Mouse (Mus musculus) limb, embryonic 13.5 days (tissue): ENCODE measurements around the gene Tmem190. TPM values are rescaled to one million over a fixed set of nuclear protein-coding genes. Genes with fewer than 3 reads are reported as not detected.
"Not testable (repeated sequence)": the region's sequence is repeated elsewhere in the genome, so short reads cannot be mapped to it uniquely, and the experiment has no call there.

Experiments
- ATAC-seq: fragments of 200-750 bp; cut with Nextera tagmentation; 2 replicates; pipeline ENCODE4 v1.8.0; 2017; ENCODE audit warnings: low read depth, moderate number of reproducible peaks, moderate TSS enrichment; ENCODE audit not compliant: low FRiP score
- H3K27ac ChIP-seq: fragments of 300-500 bp; sonication (generic); 2 replicates; pipeline ENCODE4 v1.5.1; 2015; ENCODE audit warnings: inconsistent platforms, mild to moderate bottlenecking, moderate library complexity
- H3K27me3 ChIP-seq: fragments of 300-500 bp; sonication (generic); 2 replicates; pipeline ENCODE4 v1.6.1; 2015; ENCODE audit warnings: mild to moderate bottlenecking, inconsistent platforms
- H3K36me3 ChIP-seq: fragments of 300-500 bp; sonication (generic); 2 replicates; pipeline ENCODE4 v1.6.1; 2015; ENCODE audit warnings: inconsistent platforms, mild to moderate bottlenecking, moderate library complexity
- H3K4me1 ChIP-seq: fragments of 300-500 bp; sonication (generic); 2 replicates; pipeline ENCODE4 v1.6.1; 2015; ENCODE audit warnings: inconsistent platforms
- H3K4me2 ChIP-seq: fragments of 300-500 bp; sonication (generic); replicated peaks from 2 replicates; pipeline ENCODE4 v1.6.1; 2015; ENCODE audit warnings: inconsistent platforms, mild to moderate bottlenecking, moderate library complexity
- H3K4me3 ChIP-seq: fragments of 300-500 bp; sonication (generic); 2 replicates; pipeline ENCODE4 v1.5.1; 2015; ENCODE audit warnings: moderate library complexity, mild to moderate bottlenecking, inconsistent platforms
- H3K9ac ChIP-seq: fragments of 300-500 bp; sonication (generic); 2 replicates; pipeline ENCODE4 v1.6.1; 2015; ENCODE audit warnings: mild to moderate bottlenecking, inconsistent platforms
- H3K9me3 ChIP-seq: fragments of 300-500 bp; sonication (generic); 2 replicates; pipeline ENCODE4 v1.6.1; 2016; ENCODE audit warnings: inconsistent platforms
- WGBS: fragments of 180-500 bp; shearing (Covaris S2); methylation state at CpG from one replicate; pipeline ENCODE4 v1.1.7; 2015; 5-methylcytosine and 5-hydroxymethylcytosine counted together
- polyA plus RNA-seq: library from polyadenylated mRNA; unstranded; fragments of >200 nt; fragmentation: Nextera tagmentation; extraction: Ambion mirVana; gene quantifications from 2 replicates; pipeline ENCODE4 v1.2.1, GENCODE M21; 2015

The Tmem190 gene
- polyA plus RNA-seq, 1 experiment from 2014 or later = not detected

- whole genome bisulfite sequencing = 7% methylated on average over 20 of the region's 20 CpGs
- Histone ChIP-seq H3K9ac (no peak overlapping the region), H3K4me1 (peaks cover 16% of the 10 kb centered on the region), H3K27ac (no peak overlapping the region), H3K9me3 (peaks cover 6% of the 10 kb centered on the region; the same call in 1 of the 2 replicates), H3K4me3 (no peak overlapping the region), H3K4me2 (peak overlapping the region; percentile 65), H3K27me3 (peaks cover 73% of the 10 kb centered on the region), H3K36me3 (no peaks in the 10 kb centered on the region)
- no peak for ATAC-seq
These were observed 4.7 kb upstream of the Tmem190 start for GRCm38 (mm10) chr7:4777851-4778637.

- H3K4me1 ChIP-seq = peaks cover 16% of the 10 kb centered on the region
- no peak overlapping the region for H3K4me3 ChIP-seq
- 29% methylated on average over 5 of the region's 5 CpGs for WGBS
- no peak overlapping the region for H3K4me2 ChIP-seq
- peaks cover 63% of the 10 kb centered on the region for H3K27me3 ChIP-seq
- ATAC-seq = no peak
- H3K36me3 ChIP-seq = no peaks in the 10 kb centered on the region
- peaks cover 6% of the 10 kb centered on the region; the same call in 1 of the 2 replicates for H3K9me3 ChIP-seq
- no peak overlapping the region for H3K9ac ChIP-seq
- H3K27ac ChIP-seq = no peak overlapping the region
These were observed 2.8 kb upstream of the Tmem190 start for GRCm38 (mm10) chr7:4779921-4780320.

GRCm38 (mm10) chr7:4782130-4782529 lies 607 bp upstream of the Tmem190 start:
- no peak overlapping the region for H3K9ac ChIP-seq
- ATAC-seq = no peak
- H3K9me3 ChIP-seq = no peaks in the 10 kb centered on the region
- H3K27me3 ChIP-seq = peaks cover 40% of the 10 kb centered on the region
- no peaks in the 10 kb centered on the region for H3K36me3 ChIP-seq
- no peak overlapping the region for H3K4me3 ChIP-seq
- no peak overlapping the region for H3K4me2 ChIP-seq
- peaks cover 11% of the 10 kb centered on the region for H3K4me1 ChIP-seq
- H3K27ac ChIP-seq = no peak overlapping the region
- WGBS = 57% methylated on average over 3 of the region's 3 CpGs

- Histone ChIP-seq H3K4me2 (no peak overlapping the region), H3K9me3 (no peaks in the 10 kb centered on the region), H3K36me3 (no peaks in the 10 kb centered on the region), H3K4me1 (peaks cover 6% of the 10 kb centered on the region), H3K27ac (no peak overlapping the region), H3K4me3 (no peak overlapping the region), H3K27me3 (peaks cover 31% of the 10 kb centered on the region), H3K9ac (no peak overlapping the region)
- WGBS = 75% methylated on average over 14 of the region's 14 CpGs
- no peak for ATAC-seq
These were observed 1.0 kb downstream of the Tmem190 start for GRCm38 (mm10) chr7:4783667-4784268.

GRCm38 (mm10) chr7:4788499-4789435 lies 6.0 kb downstream of the Tmem190 start:
- Histone ChIP-seq H3K4me1 (peaks cover 13% of the 10 kb centered on the region), H3K9me3 (no peaks in the 10 kb centered on the region), H3K36me3 (peaks cover under 1% of the 10 kb centered on the region; the same call in 1 of the 2 replicates), H3K4me3 (peak overlapping the region; percentile 64), H3K27me3 (peaks cover 22% of the 10 kb centered on the region), H3K27ac (0 out of 2 replicates have a peak overlapping the region, but pooled peaks have one; percentile 22), H3K4me2 (peak overlapping the region; percentile 87), H3K9ac (peak overlapping the region; percentile 85)
- WGBS = 3% methylated on average over 58 of the region's 64 CpGs
- ATAC-seq = peak; percentile 41; the same call in 1 of the 2 replicates

- H3K4me2 ChIP-seq = peak within 1 kb of the TSS; percentile 87
- H3K4me3 ChIP-seq = peak within 1 kb of the TSS; percentile 64
- peaks cover 8% of the 10 kb centered on the region for H3K36me3 ChIP-seq
- peaks cover 22% of the 10 kb centered on the region for H3K27me3 ChIP-seq
- 0 out of 2 replicates have a peak within 1 kb of the TSS, but pooled peaks have one; percentile 22 for H3K27ac ChIP-seq
- H3K9ac ChIP-seq = peak within 1 kb of the TSS; percentile 85
- WGBS = 8% methylated on average over 37 of the region's 40 CpGs
- peaks cover 21% of the 10 kb centered on the region for H3K4me1 ChIP-seq
- 0 out of 2 replicates have a peak, but pooled peaks have one; percentile 0 for ATAC-seq
- no peaks in the 10 kb centered on the region for H3K9me3 ChIP-seq
These were observed 6.7 kb downstream of the Tmem190 start, which contains the start of gene Tmem238 for GRCm38 (mm10) chr7:4789436-4789935. TSS of gene Tmem238 (minus strand) at chr7:4789656.

GRCm38 (mm10) chr7:4792278-4793212 lies 9.8 kb downstream of the Tmem190 start, which contains the start of gene Rpl28:
TSS of gene Rpl28 (plus strand) at chr7:4792874.
- H3K4me3 ChIP-seq = peak within 1 kb of the TSS; percentile 91
- H3K9me3 ChIP-seq = no peaks in the 10 kb centered on the region
- peaks cover 19% of the 10 kb centered on the region for H3K27me3 ChIP-seq
- peaks cover 24% of the 10 kb centered on the region for H3K4me1 ChIP-seq
- H3K9ac ChIP-seq = peak within 1 kb of the TSS; percentile 96
- WGBS = 2% methylated on average over 54 of the region's 54 CpGs
- peak within 1 kb of the TSS; percentile 93 for H3K4me2 ChIP-seq
- peak within 1 kb of the TSS; percentile 90 for H3K27ac ChIP-seq
- ATAC-seq = peak; percentile 90
- H3K36me3 ChIP-seq = peaks cover 39% of the 10 kb centered on the region

- peaks cover 17% of the 10 kb centered on the region for H3K27me3 ChIP-seq
- H3K9me3 ChIP-seq = not testable (repeated sequence)
- peaks cover 42% of the 10 kb centered on the region for H3K36me3 ChIP-seq
- under 1% methylated on average over 31 of the region's 31 CpGs for whole genome bisulfite sequencing
- peak overlapping the region; percentile 90 for H3K27ac ChIP-seq
- peaks cover 22% of the 10 kb centered on the region for H3K4me1 ChIP-seq
- peak overlapping the region; percentile 93 for H3K4me2 ChIP-seq
- peak overlapping the region; percentile 96 for H3K9ac ChIP-seq
- ATAC-seq = peak; percentile 1; the same call in 1 of the 2 replicates
- H3K4me3 ChIP-seq = peak overlapping the region; percentile 91
These were observed 10.5 kb downstream of the Tmem190 start for GRCm38 (mm10) chr7:4793248-4793647.

GRCm38 (mm10) chr7:4793674-4794073 lies 10.9 kb downstream of the Tmem190 start:
- WGBS = 38% methylated on average over 4 of the region's 4 CpGs
- peak overlapping the region; percentile 90; the same call in 1 of the 2 replicates for H3K27ac ChIP-seq

GRCm38 (mm10) chr7:4794631-4795168 lies 12.0 kb downstream of the Tmem190 start:
- no peak for ATAC-seq
- no peak overlapping the region for H3K27ac ChIP-seq
- H3K36me3 ChIP-seq = peaks cover 42% of the 10 kb centered on the region
- H3K4me1 ChIP-seq = peaks cover 13% of the 10 kb centered on the region
- peak overlapping the region; percentile 96; the same call in 1 of the 2 replicates for H3K9ac ChIP-seq
- 0 out of 2 replicates have a peak overlapping the region, but pooled peaks have one; percentile 10 for H3K4me3 ChIP-seq
- H3K4me2 ChIP-seq = no peak overlapping the region
- H3K9me3 ChIP-seq = no peaks in the 10 kb centered on the region
- WGBS = 83% methylated on average over 3 of the region's 3 CpGs
- peaks cover 10% of the 10 kb centered on the region for H3K27me3 ChIP-seq

More at GRCm38 (mm10) chr7:4793674-4794073, 10.9 kb downstream of the Tmem190 start:
- Histone ChIP-seq H3K27me3 (peaks cover 15% of the 10 kb centered on the region), H3K9me3 (no peaks in the 10 kb centered on the region), H3K4me1 (peaks cover 18% of the 10 kb centered on the region), H3K4me2 (peak overlapping the region; percentile 93), H3K4me3 (peak overlapping the region; percentile 91), H3K36me3 (peaks cover 42% of the 10 kb centered on the region), H3K9ac (peak overlapping the region; percentile 96)
- no peak for ATAC-seq
